Mouse (Mus musculus): ENCODE results near the gene Serpina11. TPM values are rescaled to one million over a fixed set of nuclear protein-coding genes. Genes with fewer than 3 reads are reported as not detected.
"Not testable (repeated sequence)": the region's sequence is repeated elsewhere in the genome, so short reads cannot be mapped to it uniquely, and the experiment has no call there.

Gene Serpina11
- total RNA-seq, 2 experiments from 2014 or later: not detected

DNA sequence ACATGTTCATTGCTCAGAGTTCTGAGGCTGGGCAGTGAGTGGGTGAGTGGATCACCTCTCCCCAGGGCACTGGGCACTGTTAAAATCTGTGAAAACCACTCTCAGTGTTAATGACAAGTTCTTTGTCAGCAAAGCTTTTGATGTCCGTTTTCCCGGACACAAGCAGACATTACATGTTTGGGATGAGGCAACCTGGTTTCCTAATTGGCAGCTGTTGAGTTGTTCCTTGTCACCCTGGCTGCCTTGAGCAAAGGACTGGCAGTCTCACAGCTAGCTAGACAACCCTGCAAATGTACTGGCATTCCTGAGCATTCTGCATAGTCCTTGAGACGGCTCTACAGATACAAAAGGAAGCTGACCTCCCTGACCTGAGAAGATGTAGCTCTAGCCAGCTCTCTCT is 12.7 kb downstream of the Serpina11 start:
- intact Hi-C loops (cut with DNase I): no loop called here
- no peak for DNase-seq

DNA sequence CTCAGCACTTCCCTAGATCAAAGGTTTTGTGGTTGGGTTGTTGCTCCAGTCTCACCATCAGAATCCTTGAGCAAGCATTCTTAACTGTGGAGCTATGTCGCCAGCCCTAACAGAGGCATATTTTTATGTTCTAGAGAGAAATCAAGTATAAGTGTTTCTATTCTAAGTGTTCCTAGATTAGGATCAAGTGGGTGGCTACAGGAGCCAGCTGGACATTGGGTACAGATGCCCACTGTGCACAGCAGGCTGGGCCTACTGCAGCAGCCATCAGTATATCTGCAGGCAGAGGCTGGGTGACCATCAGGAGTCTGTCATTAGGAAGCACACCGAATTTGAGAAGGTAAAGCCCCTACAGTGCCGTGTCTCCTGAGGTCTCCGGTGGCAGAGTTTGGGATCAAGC is 18.7 kb downstream of the Serpina11 start:
- intact Hi-C loops (cut with DNase I): no loop called here
- DNase-seq: no peak

DNA sequence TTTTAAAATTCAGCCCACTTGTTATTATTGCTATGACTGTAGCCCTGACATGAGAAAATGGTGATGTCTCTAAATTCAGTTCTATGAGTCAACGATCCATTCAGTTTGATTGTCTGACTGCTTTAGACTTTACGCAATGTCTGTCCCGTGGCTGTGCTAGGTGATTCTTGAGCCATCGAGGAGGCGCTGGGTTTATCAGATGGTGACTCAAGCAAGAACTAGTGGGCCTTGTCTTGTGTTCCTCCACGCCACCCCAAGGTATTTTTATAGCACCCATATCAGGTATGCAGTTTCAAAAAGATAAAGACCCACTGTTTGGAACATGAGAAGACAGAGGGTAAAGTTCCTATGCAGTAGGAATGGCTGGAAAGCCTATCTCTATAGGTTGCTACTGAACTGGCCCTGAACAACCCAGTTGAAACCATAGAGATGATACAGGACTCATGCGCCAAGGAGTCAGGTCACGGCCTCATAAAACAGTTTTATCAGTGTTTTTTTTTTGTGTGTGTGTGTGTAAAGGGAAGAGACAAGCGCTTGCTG is 20.1 kb downstream of the Serpina11 start:
- no peak for DNase-seq

DNA sequence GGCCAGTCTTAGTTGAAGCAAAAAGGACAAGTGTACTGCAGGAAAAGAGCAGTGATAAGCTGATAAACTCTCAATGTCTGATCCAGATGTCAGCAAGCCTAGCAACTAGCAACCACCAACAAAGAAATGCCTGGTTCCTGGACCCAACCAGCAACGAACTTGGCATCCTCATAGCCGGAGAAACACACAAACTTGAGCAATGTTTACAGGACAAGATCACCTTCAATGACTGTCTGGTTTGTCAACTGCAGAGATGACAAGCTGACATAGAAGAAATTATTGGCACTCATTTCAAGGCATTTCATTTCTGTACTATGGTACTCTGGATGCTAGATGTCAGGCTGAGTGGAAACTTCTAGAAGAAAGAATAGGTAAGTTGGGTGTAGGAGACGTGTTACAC is 23.0 kb downstream of the Serpina11 start:
- DNase-seq: no peak
- intact Hi-C loops (cut with DNase I): no loop called here

More for the DNA sequence above, 20.1 kb downstream of the Serpina11 start:
- intact Hi-C loops (cut with DNase I): no loop called here

DNA sequence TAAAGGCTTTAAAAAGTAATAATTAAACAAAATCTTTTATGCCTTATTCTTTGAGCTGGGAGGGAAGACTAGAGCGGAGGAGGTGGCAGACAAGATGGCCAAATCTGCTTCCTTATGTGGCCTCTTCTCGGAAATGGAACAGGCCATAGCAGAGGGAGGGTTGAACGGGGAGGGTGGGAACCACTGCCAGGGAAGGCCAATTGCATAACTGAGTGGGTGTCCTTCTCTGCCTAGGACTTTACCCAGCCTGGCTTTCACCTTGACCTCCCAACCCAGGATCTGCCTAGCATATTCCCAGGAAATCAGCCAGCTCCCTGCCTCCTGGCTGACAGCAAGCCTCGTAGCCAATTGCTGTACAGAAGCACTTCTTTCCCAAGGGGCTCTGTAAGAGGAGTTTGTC is 26.5 kb downstream of the Serpina11 start:
- DNase-seq: no peak
- intact Hi-C loops (cut with DNase I): no loop called here

DNA sequence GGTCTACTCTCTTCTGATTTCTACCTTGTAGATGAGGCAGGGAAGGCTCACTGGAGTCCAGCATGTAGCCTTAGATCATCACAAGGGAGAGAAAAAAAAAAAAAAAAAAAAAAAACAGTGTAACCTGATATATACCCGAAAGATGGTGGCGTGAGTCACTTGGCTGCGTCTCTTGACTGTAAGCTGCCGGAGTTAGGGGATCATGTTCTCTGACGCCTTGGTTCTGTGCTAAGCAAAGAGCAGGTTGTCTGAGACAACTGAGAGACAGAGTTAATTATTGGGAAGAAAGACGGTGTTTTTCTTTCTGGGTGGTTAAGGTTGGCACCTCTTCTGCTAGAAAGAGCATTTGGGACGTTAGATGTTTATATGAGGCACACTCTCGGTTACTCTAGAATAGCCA is 26.9 kb downstream of the Serpina11 start:
- intact Hi-C loops (cut with DNase I): no loop called here
- no peak for DNase-seq

DNA sequence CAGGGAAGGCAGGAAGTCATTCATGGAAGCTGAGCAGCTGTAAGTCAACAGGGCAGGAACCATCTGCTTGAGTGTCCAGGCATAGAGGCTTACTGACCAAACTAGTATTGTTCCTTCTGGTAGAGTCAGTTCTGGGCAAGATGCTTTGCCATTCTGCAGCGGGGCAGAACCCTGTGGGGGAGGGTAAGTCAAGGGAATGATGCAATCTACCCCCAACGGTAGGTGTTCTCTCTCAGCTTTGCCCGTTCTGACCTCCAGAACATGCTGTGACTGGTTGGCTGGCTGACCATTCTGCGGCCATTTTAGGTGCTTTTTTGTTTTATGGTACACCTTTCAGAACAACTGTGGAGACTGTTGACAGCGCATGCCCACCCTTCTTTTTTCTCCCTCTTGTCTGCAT is 27.4 kb downstream of the Serpina11 start:
- intact Hi-C loops (cut with DNase I): no loop called here
- no peak for DNase-seq

DNA sequence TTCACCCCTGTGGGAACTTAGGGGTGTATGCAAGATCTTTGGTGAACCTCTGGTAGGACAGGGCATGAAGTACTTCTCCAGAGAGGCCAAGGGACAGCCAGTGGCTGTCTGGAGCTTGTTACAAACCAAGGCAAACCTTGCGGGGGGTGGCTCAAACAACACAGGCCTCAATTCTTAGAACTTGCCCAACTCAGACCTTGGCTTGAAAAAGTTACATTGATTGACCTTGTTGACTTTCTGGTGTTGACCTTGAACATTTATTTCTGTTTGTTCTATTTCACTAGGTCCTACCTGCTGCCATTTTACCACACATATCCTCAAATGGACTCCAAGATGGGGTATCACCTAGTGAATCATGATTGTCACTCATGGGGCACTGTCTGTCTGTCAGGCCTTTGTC is 28.0 kb downstream of the Serpina11 start:
- intact Hi-C loops (cut with DNase I): no loop called here
- DNase-seq: no peak

DNA sequence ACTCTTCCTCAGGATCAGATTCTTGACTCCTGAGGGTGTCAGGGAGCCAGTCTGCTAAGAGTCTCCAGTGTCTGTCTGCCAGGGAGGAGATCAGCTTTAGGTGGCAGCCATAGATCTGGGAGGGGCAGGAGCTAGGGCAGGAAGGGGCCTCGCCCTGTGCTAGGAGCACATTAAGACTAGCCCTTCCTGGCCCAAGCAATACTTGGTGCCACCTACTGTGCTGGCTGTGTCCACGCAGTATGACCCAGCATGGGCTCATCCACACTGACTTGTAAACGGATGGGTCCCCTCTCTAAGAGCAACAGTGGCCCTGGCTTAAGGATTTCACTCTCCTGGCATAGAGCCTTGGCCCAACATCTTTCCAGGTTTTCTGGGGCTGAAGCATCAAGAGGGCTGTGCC is 31.0 kb downstream of the Serpina11 start, which contains the start of gene Serpina1e:
Gene Serpina1e (minus strand): TSS at position 178 of the 400 bp plus-strand sequence.
- no peak for DNase-seq
- intact Hi-C loops (cut with DNase I): no loop called here

DNA sequence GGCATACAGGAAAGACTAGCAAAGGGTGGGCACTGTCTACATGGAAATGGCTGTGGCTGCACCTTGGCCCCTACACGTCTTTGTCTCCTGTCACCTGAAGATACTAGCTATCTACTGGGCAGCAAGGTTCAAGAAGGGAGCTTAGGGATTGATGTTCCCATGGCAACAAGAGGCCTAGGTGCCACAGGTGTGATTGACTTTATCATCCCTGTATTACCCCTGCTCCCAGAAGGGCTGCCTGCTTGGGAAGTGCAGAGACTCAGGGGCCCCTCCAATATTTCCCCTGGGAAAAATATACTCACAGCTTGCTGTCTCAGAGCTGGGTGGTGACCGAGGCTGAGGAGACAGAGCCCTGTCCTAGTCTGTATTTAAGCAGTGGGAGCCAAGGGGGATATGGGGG is 33.2 kb downstream of the Serpina11 start:
- intact Hi-C loops (cut with DNase I); DNase-seq: not testable (repeated sequence)

DNA sequence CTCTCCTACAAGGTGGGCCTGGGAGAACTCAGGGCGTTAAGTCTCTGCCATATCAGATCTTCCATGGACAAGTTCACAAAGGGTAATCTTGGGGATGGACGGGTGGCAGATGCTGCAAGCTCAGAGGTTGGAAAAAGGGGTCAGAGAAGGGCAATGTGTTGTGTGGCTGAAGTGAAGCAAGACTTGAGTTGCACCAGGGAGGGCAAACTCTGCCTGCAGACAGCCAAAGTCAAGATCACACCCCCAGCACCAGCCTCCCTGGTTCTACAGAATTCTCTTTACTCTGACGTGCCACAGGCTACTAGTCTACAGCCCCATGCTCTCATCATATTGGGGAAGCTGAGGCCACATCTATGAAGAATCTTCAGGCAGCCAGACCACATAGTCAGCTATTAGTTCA is 36.8 kb downstream of the Serpina11 start:
- intact Hi-C loops (cut with DNase I); DNase-seq: not testable (repeated sequence)

DNA sequence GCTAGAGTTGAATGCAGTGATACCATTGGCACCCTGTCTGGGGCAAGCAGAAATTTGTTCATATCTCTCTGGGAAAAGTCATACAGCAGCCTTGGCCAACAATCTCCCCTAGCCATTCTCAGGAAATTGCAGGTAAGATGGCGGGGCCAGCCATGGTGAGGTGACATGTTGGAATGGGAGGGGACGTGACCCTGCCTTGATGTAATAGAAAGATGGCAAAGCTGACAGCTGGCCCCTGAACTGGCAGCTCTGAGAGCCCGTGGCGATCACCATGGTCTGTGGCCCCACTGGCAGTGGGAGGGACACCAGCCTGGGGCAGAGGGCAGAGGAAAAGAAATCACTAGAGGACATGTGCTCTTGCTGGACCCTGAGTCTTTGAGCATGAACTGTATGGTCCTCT is 43.5 kb downstream of the Serpina11 start:
- intact Hi-C loops (cut with DNase I): no loop called here
- DNase-seq: no peak

Other genes starting within 250 kb of the Serpina11 start
- gene Serpina1d, start 216.4 kb downstream of the Serpina11 start, total RNA-seq (2021): not detected
- under 1 TPM in 1 of 2 experiments, not detected in 1; 0.17 TPM for gene Serpina1b, start 159.6 kb downstream of the Serpina11 start, total RNA-seq (2021)
- gene Serpina1a, start 126.4 kb downstream of the Serpina11 start, total RNA-seq (2021): not detected
- not detected for gene Serpina1c, start 85.1 kb downstream of the Serpina11 start, total RNA-seq (2021)
- gene Serpina1e, start 31.0 kb downstream of the Serpina11 start, total RNA-seq (2021): not detected
- under 1 TPM in 1 of 2 experiments, not detected in 1; 0.07 TPM for gene Serpina9, start 23.8 kb upstream of the Serpina11 start, total RNA-seq (2021)
- gene Serpina12, start 54.5 kb upstream of the Serpina11 start, total RNA-seq (2021): not detected
- not detected for gene Serpina5, start 111.2 kb upstream of the Serpina11 start, total RNA-seq (2021)
- not detected for gene Serpina3a, start 122.8 kb upstream of the Serpina11 start, total RNA-seq (2021)
- gene Serpina3b, start 138.0 kb upstream of the Serpina11 start, total RNA-seq (2021): not detected
- 1 to 10 TPM in 1 of 2 experiments, under 1 TPM in 1; 0.83 to 2.0 TPM for gene Serpina3c, start 163.9 kb upstream of the Serpina11 start, total RNA-seq (2021)
- under 1 TPM in 1 of 2 experiments, not detected in 1; 0.17 TPM for gene Serpina3f, start 224.6 kb upstream of the Serpina11 start, total RNA-seq (2021)
- 1 to 10 TPM; 1.2 to 2.3 TPM for gene Serpina3g, start 246.3 kb upstream of the Serpina11 start, total RNA-seq (2021)

Data from heart, postnatal 14 days (tissue).